Mouse (Mus musculus): ENCODE measurements around the gene Msrb1. TPM values are rescaled to one million over a fixed set of nuclear protein-coding genes. Genes with fewer than 3 reads are reported as not detected.

Gene Msrb1
- polyA plus RNA-seq, 1 experiment from 2014 or later: 45.5 TPM

- no peaks in the 10 kb centered on the region for H3K27me3 ChIP-seq (ENCODE audit: control insufficient read depth, insufficient read depth, low read length)
- H3K4me2 ChIP-seq (ENCODE audit: low read depth, low read length): no peak overlapping the region
- H3K36me3 ChIP-seq (ENCODE audit: control insufficient read depth, insufficient read depth, low read length): no peaks in the 10 kb centered on the region
- H3K4me1 ChIP-seq (ENCODE audit: control insufficient read depth, insufficient read depth, low read length): peaks cover 4% of the 10 kb centered on the region
- H3K9me3 ChIP-seq (replicated peaks; ENCODE audit: control insufficient read depth, low read length): no peaks in the 10 kb centered on the region
- no peak for ATAC-seq (ENCODE audit: insufficient read depth, low FRiP score)
- no peak overlapping the region for H3K4me3 ChIP-seq (replicated peaks; ENCODE audit: low read length)
- 25% methylated on average over 12 of the region's 12 CpGs for WGBS
- H3K9ac ChIP-seq (ENCODE audit: low read length): no peak overlapping the region
- H3K27ac ChIP-seq (ENCODE audit: low read length): no peak overlapping the region
Observed at GRCm38 (mm10) chr17:24766266-24766875, 29.9 kb downstream of the Msrb1 start.

GRCm38 (mm10) chr17:24769146-24769545 is 32.7 kb downstream of the Msrb1 start:
- no peaks in the 10 kb centered on the region for H3K36me3 ChIP-seq (ENCODE audit: control insufficient read depth, insufficient read depth, low read length)
- peaks cover 5% of the 10 kb centered on the region; the same call in 1 of the 2 replicates for H3K9me3 ChIP-seq (replicated peaks; ENCODE audit: control insufficient read depth, low read length)
- H3K27ac ChIP-seq (ENCODE audit: low read length): 0 out of 2 replicates have a peak overlapping the region, but pooled peaks have one; percentile 13
- WGBS: 27% methylated on average over 3 of the region's 3 CpGs
- no peak overlapping the region for H3K9ac ChIP-seq (ENCODE audit: low read length)
- peaks cover 4% of the 10 kb centered on the region for H3K4me1 ChIP-seq (ENCODE audit: control insufficient read depth, insufficient read depth, low read length)
- no peaks in the 10 kb centered on the region for H3K27me3 ChIP-seq (ENCODE audit: control insufficient read depth, insufficient read depth, low read length)
- no peak overlapping the region for H3K4me3 ChIP-seq (replicated peaks; ENCODE audit: low read length)
- peak; percentile 64; the same call in 1 of the 2 replicates for ATAC-seq (ENCODE audit: insufficient read depth, low FRiP score)
- no peak overlapping the region for H3K4me2 ChIP-seq (ENCODE audit: low read depth, low read length)

DNA sequence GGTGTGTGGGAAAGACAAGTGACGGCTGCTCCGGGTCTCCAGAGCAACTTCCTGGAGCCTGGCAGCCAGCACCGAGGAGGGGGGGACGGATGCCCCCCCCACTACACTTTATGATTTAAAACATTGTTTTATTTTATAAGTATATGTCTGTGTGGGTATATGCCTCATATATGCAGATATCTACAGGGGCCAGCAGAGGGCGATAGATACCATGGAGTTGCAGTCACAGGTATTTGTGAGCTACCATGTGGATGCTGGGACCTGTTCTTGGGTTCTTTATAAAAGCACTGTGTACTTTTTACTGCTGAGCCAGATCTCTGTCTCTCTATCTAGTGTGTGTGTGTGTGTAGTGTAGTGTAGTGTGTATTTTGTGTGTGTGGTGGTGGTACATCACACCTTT is 36.8 kb downstream of the Msrb1 start:
- Histone ChIP-seq H3K9me3 (replicated peaks; ENCODE audit: control insufficient read depth, low read length) (peaks cover 5% of the 10 kb centered on the region; the same call in 1 of the 2 replicates), H3K27me3 (ENCODE audit: control insufficient read depth, insufficient read depth, low read length) (no peaks in the 10 kb centered on the region), H3K4me1 (ENCODE audit: control insufficient read depth, insufficient read depth, low read length) (peaks cover 4% of the 10 kb centered on the region; the same call in 1 of the 2 replicates), H3K4me3 (replicated peaks; ENCODE audit: low read length) (no peak overlapping the region), H3K36me3 (ENCODE audit: control insufficient read depth, insufficient read depth, low read length) (no peaks in the 10 kb centered on the region), H3K27ac (ENCODE audit: low read length) (no peak overlapping the region), H3K9ac (ENCODE audit: low read length) (no peak overlapping the region), H3K4me2 (ENCODE audit: low read depth, low read length) (no peak overlapping the region)
- 75% methylated on average over 5 of the region's 5 CpGs for WGBS
- ATAC-seq (ENCODE audit: insufficient read depth, low FRiP score): no peak

- peaks cover 5% of the 10 kb centered on the region; the same call in 1 of the 2 replicates for H3K9me3 ChIP-seq (replicated peaks; ENCODE audit: control insufficient read depth, low read length)
- no peaks in the 10 kb centered on the region for H3K27me3 ChIP-seq (ENCODE audit: control insufficient read depth, insufficient read depth, low read length)
- 57% methylated on average over 8 of the region's 8 CpGs for WGBS
- ATAC-seq (ENCODE audit: insufficient read depth, low FRiP score): no peak
- H3K4me2 ChIP-seq (ENCODE audit: low read depth, low read length): no peak overlapping the region
- H3K9ac ChIP-seq (ENCODE audit: low read length): no peak overlapping the region
- H3K4me3 ChIP-seq (replicated peaks; ENCODE audit: low read length): no peak overlapping the region
- H3K27ac ChIP-seq (ENCODE audit: low read length): peak overlapping the region; percentile 37; the same call in 1 of the 2 replicates
- H3K4me1 ChIP-seq (ENCODE audit: control insufficient read depth, insufficient read depth, low read length): no peaks in the 10 kb centered on the region
- no peaks in the 10 kb centered on the region for H3K36me3 ChIP-seq (ENCODE audit: control insufficient read depth, insufficient read depth, low read length)
Observed at GRCm38 (mm10) chr17:24775173-24775572, 38.7 kb downstream of the Msrb1 start.

DNA sequence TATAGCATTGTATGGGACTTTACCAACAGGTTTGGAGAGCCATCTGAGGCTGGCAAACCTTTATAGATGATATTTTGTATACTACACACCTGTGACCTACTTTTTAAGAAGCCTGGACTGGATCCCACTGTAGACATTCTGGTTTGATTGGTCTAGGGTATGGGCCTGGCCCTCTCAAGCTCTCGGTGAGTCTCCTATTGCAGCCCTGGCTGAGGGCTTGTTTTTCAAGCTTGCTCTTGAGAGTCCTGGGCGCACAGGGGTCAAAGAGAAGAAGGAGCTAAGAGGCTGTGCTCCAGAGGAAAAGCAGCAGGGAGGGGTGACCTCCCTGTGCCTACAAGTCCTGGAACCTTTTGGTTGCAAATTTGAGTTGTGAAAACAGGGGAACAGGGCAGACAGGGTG is 40.6 kb downstream of the Msrb1 start:
- no peaks in the 10 kb centered on the region for H3K27me3 ChIP-seq (ENCODE audit: control insufficient read depth, insufficient read depth, low read length)
- no peak overlapping the region for H3K27ac ChIP-seq (ENCODE audit: low read length)
- H3K4me3 ChIP-seq (replicated peaks; ENCODE audit: low read length): no peak overlapping the region
- no peak for ATAC-seq (ENCODE audit: insufficient read depth, low FRiP score)
- H3K4me1 ChIP-seq (ENCODE audit: control insufficient read depth, insufficient read depth, low read length): no peaks in the 10 kb centered on the region
- H3K36me3 ChIP-seq (ENCODE audit: control insufficient read depth, insufficient read depth, low read length): no peaks in the 10 kb centered on the region
- WGBS: 63% methylated on average over 2 of the region's 2 CpGs
- no peak overlapping the region for H3K9ac ChIP-seq (ENCODE audit: low read length)
- H3K4me2 ChIP-seq (ENCODE audit: low read depth, low read length): no peak overlapping the region
- peaks cover 5% of the 10 kb centered on the region; the same call in 1 of the 2 replicates for H3K9me3 ChIP-seq (replicated peaks; ENCODE audit: control insufficient read depth, low read length)

DNA sequence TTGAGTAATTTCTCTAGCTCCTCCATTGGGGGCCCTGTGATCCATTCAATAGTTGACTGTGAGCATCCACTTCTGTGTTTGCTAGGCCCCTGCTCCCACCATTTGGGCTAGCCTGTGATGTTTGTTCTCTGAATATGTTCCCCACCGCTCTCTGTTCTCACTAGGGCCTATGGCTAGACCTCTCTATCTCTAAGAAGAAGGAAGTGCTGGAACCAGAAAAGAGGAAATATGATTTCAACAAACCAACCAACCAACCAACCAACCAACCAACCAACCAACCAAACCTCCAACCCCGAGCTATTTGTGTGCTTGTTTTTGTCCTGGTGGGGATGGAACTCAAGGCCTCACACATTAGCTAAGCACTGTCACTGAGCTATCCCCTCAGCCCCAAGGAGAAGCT is 44.4 kb downstream of the Msrb1 start:
- WGBS: 90% methylated on average over 2 of the region's 2 CpGs
- Histone ChIP-seq H3K9me3 (replicated peaks; ENCODE audit: control insufficient read depth, low read length) (no peaks in the 10 kb centered on the region), H3K4me2 (ENCODE audit: low read depth, low read length) (no peak overlapping the region), H3K4me3 (replicated peaks; ENCODE audit: low read length) (no peak overlapping the region), H3K36me3 (ENCODE audit: control insufficient read depth, insufficient read depth, low read length) (no peaks in the 10 kb centered on the region), H3K27ac (ENCODE audit: low read length) (no peak overlapping the region), H3K4me1 (ENCODE audit: control insufficient read depth, insufficient read depth, low read length) (no peaks in the 10 kb centered on the region), H3K9ac (ENCODE audit: low read length) (no peak overlapping the region), H3K27me3 (ENCODE audit: control insufficient read depth, insufficient read depth, low read length) (no peaks in the 10 kb centered on the region)
- ATAC-seq (ENCODE audit: insufficient read depth, low FRiP score): no peak

DNA sequence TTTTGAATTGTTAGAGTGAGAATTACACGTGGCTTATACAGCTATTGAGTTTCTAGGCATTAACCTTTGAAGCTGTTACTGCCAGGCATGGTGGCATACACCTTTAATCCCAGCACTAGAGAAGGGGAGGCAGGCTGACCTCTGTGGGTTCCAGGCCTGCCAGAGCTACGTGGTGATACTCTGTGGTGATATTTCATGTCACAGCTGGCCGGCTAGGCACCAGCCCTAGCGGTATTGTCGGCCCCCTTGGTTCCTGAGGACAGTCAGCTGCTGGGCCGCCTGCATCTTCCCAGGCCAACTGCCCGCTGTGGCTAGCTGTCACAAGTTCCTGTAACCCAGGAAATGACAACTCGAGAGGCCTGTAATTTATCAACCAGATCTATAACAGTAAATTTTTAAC is 55.7 kb downstream of the Msrb1 start:
- Histone ChIP-seq H3K27ac (ENCODE audit: low read length) (no peak overlapping the region), H3K4me3 (replicated peaks; ENCODE audit: low read length) (no peak overlapping the region), H3K4me1 (ENCODE audit: control insufficient read depth, insufficient read depth, low read length) (no peaks in the 10 kb centered on the region), H3K27me3 (ENCODE audit: control insufficient read depth, insufficient read depth, low read length) (no peaks in the 10 kb centered on the region), H3K36me3 (ENCODE audit: control insufficient read depth, insufficient read depth, low read length) (no peaks in the 10 kb centered on the region), H3K4me2 (ENCODE audit: low read depth, low read length) (no peak overlapping the region), H3K9ac (ENCODE audit: low read length) (no peak overlapping the region), H3K9me3 (replicated peaks; ENCODE audit: control insufficient read depth, low read length) (no peaks in the 10 kb centered on the region)
- ATAC-seq (ENCODE audit: insufficient read depth, low FRiP score): no peak
- WGBS: 43% methylated on average over 8 of the region's 8 CpGs

Other genes starting within 250 kb of the Msrb1 start
- gene Caskin1, start 248.0 kb upstream of the Msrb1 start, polyA plus RNA-seq (2015; fragmentation: Nextera tagmentation; extraction: Ambion mirVana): 1.5 and 2.3 TPM in 2 replicates
- 80.6 and 104 TPM in 2 replicates for gene Traf7, start 208.7 kb upstream of the Msrb1 start, polyA plus RNA-seq (2015; fragmentation: Nextera tagmentation; extraction: Ambion mirVana)
- gene Rab26, start 202.4 kb upstream of the Msrb1 start, polyA plus RNA-seq (2015; fragmentation: Nextera tagmentation; extraction: Ambion mirVana): 7.9 and 9.4 TPM in 2 replicates
- 21.7 and 22.2 TPM in 2 replicates for gene Pkd1, start 186.8 kb upstream of the Msrb1 start, polyA plus RNA-seq (2015; fragmentation: Nextera tagmentation; extraction: Ambion mirVana)
- gene Tsc2, start 104.0 kb upstream of the Msrb1 start, polyA plus RNA-seq (2015; fragmentation: Nextera tagmentation; extraction: Ambion mirVana): 53.1 and 57.2 TPM in 2 replicates
- 18.0 and 19.1 TPM in 2 replicates for gene Nthl1, start 104.0 kb upstream of the Msrb1 start, polyA plus RNA-seq (2015; fragmentation: Nextera tagmentation; extraction: Ambion mirVana)
- 38.0 and 39.0 TPM in 2 replicates for gene Slc9a3r2, start 86.3 kb upstream of the Msrb1 start, polyA plus RNA-seq (2015; fragmentation: Nextera tagmentation; extraction: Ambion mirVana)
- gene Npw, start 78.2 kb upstream of the Msrb1 start, polyA plus RNA-seq (2015; fragmentation: Nextera tagmentation; extraction: Ambion mirVana): 0.37 and 0.39 TPM in 2 replicates
- 13.6 and 13.7 TPM in 2 replicates for gene Zfp598, start 67.0 kb upstream of the Msrb1 start, polyA plus RNA-seq (2015; fragmentation: Nextera tagmentation; extraction: Ambion mirVana)
- 6.1 and 6.2 TPM in 2 replicates for gene Syngr3, start 46.7 kb upstream of the Msrb1 start, polyA plus RNA-seq (2015; fragmentation: Nextera tagmentation; extraction: Ambion mirVana)
- gene Gfer, start 40.5 kb upstream of the Msrb1 start, polyA plus RNA-seq (2015; fragmentation: Nextera tagmentation; extraction: Ambion mirVana): 34.5 and 35.2 TPM in 2 replicates
- gene Noxo1, start 40.4 kb upstream of the Msrb1 start, polyA plus RNA-seq (2015; fragmentation: Nextera tagmentation; extraction: Ambion mirVana): 3.8 and 5.8 TPM in 2 replicates
- gene Tbl3, start 29.0 kb upstream of the Msrb1 start, polyA plus RNA-seq (2015; fragmentation: Nextera tagmentation; extraction: Ambion mirVana): 63.6 and 70.4 TPM in 2 replicates
- gene Rnf151, start 18.6 kb upstream of the Msrb1 start, polyA plus RNA-seq (2015; fragmentation: Nextera tagmentation; extraction: Ambion mirVana): 0.14 TPM in 1 of 2 replicates, not detected in the other
- 1,212 and 1,230 TPM in 2 replicates for gene Rps2, start 18.5 kb upstream of the Msrb1 start, polyA plus RNA-seq (2015; fragmentation: Nextera tagmentation; extraction: Ambion mirVana)
- gene Ndufb10, start 12.2 kb upstream of the Msrb1 start, polyA plus RNA-seq (2015; fragmentation: Nextera tagmentation; extraction: Ambion mirVana): 225 and 246 TPM in 2 replicates
- gene Rpl3l, start 8.8 kb upstream of the Msrb1 start, polyA plus RNA-seq (2015; fragmentation: Nextera tagmentation; extraction: Ambion mirVana): 0.25 and 0.57 TPM in 2 replicates
- 0.81 and 1.0 TPM in 2 replicates for gene Hs3st6, start 16.3 kb downstream of the Msrb1 start, polyA plus RNA-seq (2015; fragmentation: Nextera tagmentation; extraction: Ambion mirVana)
- 0.10 TPM in 1 of 2 replicates, not detected in the other for gene Meiob, start 67.6 kb downstream of the Msrb1 start, polyA plus RNA-seq (2015; fragmentation: Nextera tagmentation; extraction: Ambion mirVana)
- gene Hagh, start 103.5 kb downstream of the Msrb1 start, polyA plus RNA-seq (2015; fragmentation: Nextera tagmentation; extraction: Ambion mirVana): 50.9 and 53.1 TPM in 2 replicates
- 29.9 and 36.5 TPM in 2 replicates for gene Fahd1, start 113.7 kb downstream of the Msrb1 start, polyA plus RNA-seq (2015; fragmentation: Nextera tagmentation; extraction: Ambion mirVana)
- gene Igfals, start 129.4 kb downstream of the Msrb1 start, polyA plus RNA-seq (2015; fragmentation: Nextera tagmentation; extraction: Ambion mirVana): 3.7 and 4.2 TPM in 2 replicates
- gene Nubp2, start 149.7 kb downstream of the Msrb1 start, polyA plus RNA-seq (2015; fragmentation: Nextera tagmentation; extraction: Ambion mirVana): 44.1 and 47.9 TPM in 2 replicates
- 31.5 and 32.7 TPM in 2 replicates for gene Spsb3, start 150.0 kb downstream of the Msrb1 start, polyA plus RNA-seq (2015; fragmentation: Nextera tagmentation; extraction: Ambion mirVana)
- gene Eme2, start 158.4 kb downstream of the Msrb1 start, polyA plus RNA-seq (2015; fragmentation: Nextera tagmentation; extraction: Ambion mirVana): 32.3 and 33.5 TPM in 2 replicates
- gene Mrps34, start 158.5 kb downstream of the Msrb1 start, polyA plus RNA-seq (2015; fragmentation: Nextera tagmentation; extraction: Ambion mirVana): 91.2 and 96.2 TPM in 2 replicates
- 63.1 and 64.8 TPM in 2 replicates for gene Nme3, start 159.9 kb downstream of the Msrb1 start, polyA plus RNA-seq (2015; fragmentation: Nextera tagmentation; extraction: Ambion mirVana)
- gene Mapk8ip3, start 200.3 kb downstream of the Msrb1 start, polyA plus RNA-seq (2015; fragmentation: Nextera tagmentation; extraction: Ambion mirVana): 32.8 and 33.4 TPM in 2 replicates
- 158 and 170 TPM in 2 replicates for gene Jpt2, start 224.0 kb downstream of the Msrb1 start, polyA plus RNA-seq (2015; fragmentation: Nextera tagmentation; extraction: Ambion mirVana)